Mouse (Mus musculus) CH12.LX (cell line): ENCODE measurements around the gene Mon2. TPM values are rescaled to one million over a fixed set of nuclear protein-coding genes. Genes with fewer than 3 reads are reported as not detected.

ENCODE experiments used
- DNase-seq: peaks from one replicate; pipeline ENCODE4 v3.0.0-alpha.2; 2013; ENCODE audit errors: extremely low read depth
- H3K27ac ChIP-seq: 2 replicates; pipeline ENCODE4 v1.5.1; 2012; ENCODE audit warnings: low read depth, mild to moderate bottlenecking, control low read depth, moderate library complexity; ENCODE audit not compliant: insufficient read depth
- H3K27me3 ChIP-seq: replicated peaks from 2 replicates; pipeline ENCODE3; 2012; ENCODE audit warnings: inconsistent platforms
- H3K36me3 ChIP-seq, 2 experiments: replicated peaks in 1 of 2; 2 replicates each; pipeline versions ENCODE3 to v1.6.1; 2012; ENCODE audit warnings: inconsistent platforms in 1 of 2, low read length in 1 of 2, mild to moderate bottlenecking in 1 of 2, mixed read lengths in 1 of 2, moderate library complexity in 1 of 2; ENCODE audit not compliant: control insufficient read depth in 1 of 2, insufficient read depth in 1 of 2
- H3K4me1 ChIP-seq, 2 experiments: 2 replicates each; pipeline ENCODE4 v1.6.1; 2012; ENCODE audit warnings: inconsistent platforms in 1 of 2, moderate library complexity in 1 of 2; ENCODE audit not compliant: insufficient read depth in 2 of 2, control insufficient read depth in 1 of 2
- H3K4me2 ChIP-seq: 2 replicates; pipeline ENCODE4 v1.6.1; 2012; ENCODE audit warnings: low read depth, mild to moderate bottlenecking, control low read depth; ENCODE audit not compliant: poor library complexity, insufficient read depth, severe bottlenecking
- H3K4me3 ChIP-seq, 3 experiments: fragments of 150-350 bp in 1 of 3; sonication (generic) in 1 of 3; replicated peaks in 1 of 3; 2 replicates each; pipeline versions ENCODE3 to v1.5.1; 2011 to 2012; ENCODE audit warnings: low read depth in 2 of 3, low read length in 2 of 3, mild to moderate bottlenecking in 2 of 3, moderate library complexity in 2 of 3, control low read depth in 1 of 3, improper control_type of control experiment in 1 of 3, inconsistent platforms in 1 of 3, mixed read lengths in 1 of 3; ENCODE audit not compliant: poor library complexity in 1 of 3
- H3K79me2 ChIP-seq: replicated peaks from 2 replicates; pipeline ENCODE4 v1.6.1; 2012; ENCODE audit warnings: mild to moderate bottlenecking, moderate library complexity; ENCODE audit not compliant: control insufficient read depth, poor library complexity, insufficient read depth, severe bottlenecking; ENCODE audit errors: extremely low read depth
- H3K9ac ChIP-seq: 2 replicates; pipeline ENCODE4 v1.6.1; 2012; ENCODE audit warnings: low read depth, mild to moderate bottlenecking, control low read depth, moderate library complexity; ENCODE audit not compliant: insufficient read depth
- H3K9me3 ChIP-seq: replicated peaks from 2 replicates; pipeline ENCODE3; 2012; ENCODE audit warnings: low read length, inconsistent platforms, mixed read lengths
- BHLHE40 ChIP-seq: IDR thresholded peaks from 2 replicates; pipeline ENCODE4 v1.6.1; 2011; ENCODE audit warnings: mild to moderate bottlenecking, low read depth, low read length, improper control_type of control experiment
- JUN ChIP-seq: IDR thresholded peaks from 2 replicates; pipeline ENCODE4 v1.6.1; 2011; ENCODE audit warnings: low read depth, mild to moderate bottlenecking, low read length, improper control_type of control experiment, moderate library complexity; ENCODE audit not compliant: insufficient read depth
- JUND ChIP-seq: conservative IDR thresholded peaks from 2 replicates; pipeline ENCODE4 v1.6.1; 2011; ENCODE audit warnings: low read depth, low read length, improper control_type of control experiment
- KAT2A ChIP-seq: IDR thresholded peaks from 2 replicates; pipeline ENCODE4 v1.6.1; 2012; ENCODE audit warnings: low read length, improper control_type of control experiment, inconsistent platforms; ENCODE audit not compliant: insufficient replicate concordance
- MAZ ChIP-seq: IDR thresholded peaks from 2 replicates; pipeline ENCODE4 v1.6.1; 2012; ENCODE audit warnings: low read depth, mild to moderate bottlenecking, inconsistent platforms, low read length, improper control_type of control experiment, moderate library complexity
- MEF2A ChIP-seq: IDR thresholded peaks from 2 replicates; pipeline ENCODE4 v1.6.1; 2014; ENCODE audit warnings: low read depth, mild to moderate bottlenecking, inconsistent platforms, low read length, improper control_type of control experiment, borderline replicate concordance
- MYC ChIP-seq: IDR thresholded peaks from 2 replicates; pipeline ENCODE4 v1.6.1; 2011; ENCODE audit warnings: low read depth, mild to moderate bottlenecking, improper control_type of control experiment, low read length
- NELFE ChIP-seq: IDR thresholded peaks from 2 replicates; pipeline ENCODE4 v1.6.1; 2011; ENCODE audit warnings: low read depth, low read length, improper control_type of control experiment
- NRF1 ChIP-seq: IDR thresholded peaks from 2 replicates; pipeline ENCODE4 v1.6.1; 2014; ENCODE audit warnings: low read depth, mild to moderate bottlenecking, inconsistent platforms, low read length, improper control_type of control experiment, moderate library complexity
- POLR2AphosphoS2 ChIP-seq: IDR thresholded peaks from 2 replicates; pipeline ENCODE4 v1.6.1; 2011; ENCODE audit warnings: low read depth, low read length, improper control_type of control experiment
- RAD21 ChIP-seq: IDR thresholded peaks from 2 replicates; pipeline ENCODE4 v1.6.1; 2011; ENCODE audit warnings: low read depth, mild to moderate bottlenecking, low read length, improper control_type of control experiment, moderate library complexity
- RCOR1 ChIP-seq: conservative IDR thresholded peaks from 2 replicates; pipeline ENCODE4 v1.6.1; 2012; ENCODE audit warnings: low read depth, mild to moderate bottlenecking, inconsistent platforms, low read length, improper control_type of control experiment
- SIN3A ChIP-seq: IDR thresholded peaks from 2 replicates; pipeline ENCODE4 v1.6.1; 2012; ENCODE audit warnings: low read length, improper control_type of control experiment, inconsistent platforms
- SMC3 ChIP-seq: IDR thresholded peaks from 2 replicates; pipeline ENCODE4 v1.6.1; 2011; ENCODE audit warnings: low read depth, low read length, improper control_type of control experiment
- UBTF ChIP-seq: IDR thresholded peaks from 2 replicates; pipeline ENCODE4 v1.6.1; 2012; ENCODE audit warnings: low read depth, mild to moderate bottlenecking, inconsistent platforms, low read length, improper control_type of control experiment, moderate library complexity
- USF1 ChIP-seq: IDR thresholded peaks from 2 replicates; pipeline ENCODE4 v1.6.1; 2014; ENCODE audit warnings: low read depth, mild to moderate bottlenecking, inconsistent platforms, low read length, improper control_type of control experiment
- ZKSCAN1 ChIP-seq: IDR thresholded peaks from 2 replicates; pipeline ENCODE4 v1.6.1; 2012; ENCODE audit warnings: low read depth, inconsistent platforms, low read length, improper control_type of control experiment, borderline replicate concordance
- ZMIZ1 ChIP-seq: IDR thresholded peaks from 2 replicates; pipeline ENCODE4 v1.6.1; 2012; ENCODE audit warnings: low read depth, mild to moderate bottlenecking, inconsistent platforms, low read length, improper control_type of control experiment
- dilution Hi-C: fragments of 300-500 bp; cut with MboI; formaldehyde crosslinking; loops from 2 replicates; pipeline ENCODE4 v1.14.3; 2020; ENCODE audit warnings: low sequenced_read_pairs; ENCODE audit not compliant: extremely low pct_unique_long_range_greater_than_20kb, extremely low pct_ligation_motif_present
- in situ Hi-C: fragments of 300-500 bp; cut with MboI; formaldehyde crosslinking; loops from 3 replicates; pipeline ENCODE4 v1.14.3; 2019; ENCODE audit warnings: low sequenced_read_pairs, low pct_ligation_motif_present, low pct_unique_long_range_greater_than_20kb, mixed read lengths
- polyA plus RNA-seq: library from polyadenylated mRNA; unstranded; fragments of >175 nt; gene quantifications from 2 replicates; pipeline ENCODE4 v1.2.1, GENCODE M21; 2012; ENCODE audit warnings: low read depth; ENCODE audit not compliant: insufficient read length
- total RNA-seq, 2 experiments: library from RNA; depleted of rRNA; stranded (reverse); fragments of 300-350 nt in 1 of 2; fragments of >200 nt in 1 of 2; gene quantifications; 2 replicates each; pipeline ENCODE4 v1.2.3; 2012 to 2014

The Mon2 gene
- total and polyA plus RNA-seq, 3 experiments = 18.6 to 31.0 (median 28.8) TPM

DNA sequence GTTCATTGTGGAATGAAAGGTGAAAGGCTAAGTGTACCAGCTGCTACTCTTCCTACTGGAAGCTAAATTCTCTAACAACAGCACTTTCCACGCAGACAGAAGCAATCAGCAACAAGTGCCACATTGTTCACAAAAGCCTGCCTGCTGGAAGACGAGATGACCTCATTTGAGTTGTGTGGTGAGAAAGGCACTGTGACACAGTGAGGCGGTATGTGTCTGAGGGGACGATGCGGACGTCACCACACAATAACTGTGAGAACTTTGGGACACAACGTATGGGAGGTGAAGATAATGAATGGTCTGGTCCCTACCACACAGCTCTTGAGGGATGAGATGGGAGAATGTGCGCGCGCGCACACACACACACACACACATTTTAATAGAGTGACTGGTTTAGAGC, 34.2 kb upstream of the Mon2 start:
- dilution Hi-C loops (no loop called here), in situ Hi-C loops (no loop called here)
- no peaks in the 10 kb centered on the region for H3K79me2 ChIP-seq
- H3K4me1 ChIP-seq = no peaks in the 10 kb centered on the region
- H3K9me3 ChIP-seq = no peaks in the 10 kb centered on the region
- TF ChIP-seq USF1 = no peak
- no peak for TF ChIP-seq MYC
- TF ChIP-seq UBTF = no peak
- TF ChIP-seq ZKSCAN1 = no peak
- no peak for TF ChIP-seq MAZ
- TF ChIP-seq RCOR1 = no peak
- no peak for TF ChIP-seq RAD21
- no peak for TF ChIP-seq JUN
- no peak for TF ChIP-seq ZMIZ1
- no peak for DNase-seq
- no peak overlapping the region for H3K9ac ChIP-seq
- no peak overlapping the region for H3K27ac ChIP-seq
- H3K27me3 ChIP-seq = no peaks in the 10 kb centered on the region
- H3K4me3 ChIP-seq = no peak overlapping the region
- H3K36me3 ChIP-seq = peaks cover 33 to 59% of the 10 kb centered on the region in 2 experiments
- no peak overlapping the region for H3K4me2 ChIP-seq

- H3K9ac ChIP-seq = no peak overlapping the region
- no peaks in the 10 kb centered on the region for H3K9me3 ChIP-seq
- H3K4me2 ChIP-seq = no peak overlapping the region
- in situ Hi-C loops = no loop called here
- no peaks in the 10 kb centered on the region for H3K27me3 ChIP-seq
- no peaks in the 10 kb centered on the region for H3K79me2 ChIP-seq
- dilution Hi-C loops = no loop called here
- H3K36me3 ChIP-seq = peaks cover 21 to 42% of the 10 kb centered on the region in 2 experiments
- H3K4me1 ChIP-seq = no peaks in the 10 kb centered on the region
- no peak for DNase-seq
- no peak for TF ChIP-seq JUN
- TF ChIP-seq SMC3 = no peak
- no peak for TF ChIP-seq POLR2AphosphoS2
- TF ChIP-seq BHLHE40 = no peak
- TF ChIP-seq KAT2A = no peak
- TF ChIP-seq NELFE = no peak
- TF ChIP-seq SIN3A = no peak
- no peak for TF ChIP-seq UBTF
- TF ChIP-seq ZKSCAN1 = no peak
- TF ChIP-seq JUND = no peak
- TF ChIP-seq MYC = no peak
- no peak for TF ChIP-seq MEF2A
- TF ChIP-seq NRF1 = no peak
- no peak for TF ChIP-seq ZMIZ1
- no peak for TF ChIP-seq RAD21
- H3K4me3 ChIP-seq = no peak overlapping the region
- H3K27ac ChIP-seq = no peak overlapping the region
Observed at GRCm38 (mm10) chr10:123108527-123108926, 32.2 kb upstream of the Mon2 start.
